Mouse (Mus musculus) embryonic facial prominence, embryonic 11.5 days (tissue): ENCODE measurements around the gene Fgfbp1. TPM values are rescaled to one million over a fixed set of nuclear protein-coding genes. Genes with fewer than 3 reads are reported as not detected.

Experiments used
- ATAC-seq: fragments of 200-750 bp; cut with Nextera tagmentation; replicated peaks from 2 replicates; pipeline ENCODE4 v1.8.0; 2017; ENCODE audit warnings: low read depth; ENCODE audit not compliant: insufficient number of reproducible peaks, low FRiP score, low TSS enrichment
- DNase-seq: peaks from one replicate; pipeline ENCODE4 v3.0.0-alpha.2; 2015; ENCODE audit warnings: low spot score
- H3K27ac ChIP-seq: fragments of 300-500 bp; sonication (generic); replicated peaks from 2 replicates; pipeline ENCODE4 v1.5.1; 2014; ENCODE audit warnings: mild to moderate bottlenecking, low read depth, low read length, control low read depth
- H3K27me3 ChIP-seq: fragments of 300-500 bp; sonication (generic); 2 replicates; pipeline ENCODE4 v1.6.1; 2014; ENCODE audit warnings: mild to moderate bottlenecking, low read length, moderate library complexity, mixed read lengths; ENCODE audit not compliant: control insufficient read depth, insufficient read depth
- H3K36me3 ChIP-seq: fragments of 300-500 bp; sonication (generic); replicated peaks from 2 replicates; pipeline ENCODE4 v1.6.1; 2014; ENCODE audit warnings: low read depth, mild to moderate bottlenecking, low read length, moderate library complexity, mixed read lengths; ENCODE audit not compliant: control insufficient read depth, insufficient read depth
- H3K4me1 ChIP-seq: fragments of 300-500 bp; sonication (generic); 2 replicates; pipeline ENCODE4 v1.6.1; 2014; ENCODE audit warnings: low read length, mixed read lengths; ENCODE audit not compliant: control insufficient read depth, insufficient read depth
- H3K4me2 ChIP-seq: fragments of 300-500 bp; sonication (generic); 2 replicates; pipeline ENCODE4 v1.6.1; 2014; ENCODE audit warnings: low read depth, mild to moderate bottlenecking, control low read depth, low read length, moderate library complexity
- H3K4me3 ChIP-seq: fragments of 300-500 bp; sonication (generic); 2 replicates; pipeline ENCODE4 v1.5.1; 2014; ENCODE audit warnings: low read depth, low read length, control low read depth
- H3K9ac ChIP-seq: fragments of 300-500 bp; sonication (generic); replicated peaks from 2 replicates; pipeline ENCODE4 v1.6.1; 2014; ENCODE audit warnings: mild to moderate bottlenecking, control low read depth, low read length
- H3K9me3 ChIP-seq: fragments of 300-500 bp; sonication (generic); replicated peaks from 2 replicates; pipeline ENCODE4 v1.6.1; 2016; ENCODE audit warnings: mild to moderate bottlenecking, low read length, inconsistent platforms, mixed read lengths; ENCODE audit not compliant: control insufficient read depth
- WGBS: fragments of 180-500 bp; shearing (Covaris S2); extraction: QIAGEN DNeasy Blood & Tissue Kit; methylation state at CpG from one replicate; pipeline ENCODE4 v1.1.7; 2014; 5-methylcytosine and 5-hydroxymethylcytosine counted together
- polyA plus RNA-seq: library from polyadenylated mRNA; unstranded; fragments of >200 nt; fragmentation: Nextera tagmentation; extraction: Ambion mirVana; gene quantifications from 2 replicates; pipeline ENCODE4 v1.2.1, GENCODE M21; 2014

The Fgfbp1 gene
- polyA plus RNA-seq, 1 experiment from 2014 or later, result 0.67 TPM

DNA sequence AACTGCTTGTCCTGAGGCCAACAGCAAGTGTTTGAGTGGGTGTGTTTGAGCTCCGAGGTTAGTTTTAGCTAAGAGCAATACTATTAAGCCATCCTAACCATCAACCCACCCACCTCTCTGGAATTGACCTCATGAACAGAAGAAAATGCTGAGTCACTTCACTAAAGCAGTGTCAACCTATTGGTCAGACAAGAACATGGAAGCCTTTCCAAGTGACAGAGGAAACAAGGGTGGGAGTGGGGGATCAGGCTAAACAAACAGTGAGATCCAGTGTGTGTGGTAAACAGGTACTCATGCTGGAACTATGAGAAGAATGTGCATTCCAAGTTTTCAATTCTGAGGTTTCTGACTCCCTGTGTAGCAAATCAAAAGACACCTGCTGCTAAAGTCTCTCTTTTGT lies 1.3 kb upstream of the Fgfbp1 start:
- 70% methylated on average over 1 of the region's 1 CpGs for WGBS
- Histone ChIP-seq H3K4me1 (no peaks in the 10 kb centered on the region), H3K36me3 (no peaks in the 10 kb centered on the region), H3K9ac (no peak overlapping the region), H3K27me3 (no peaks in the 10 kb centered on the region), H3K9me3 (no peaks in the 10 kb centered on the region), H3K4me3 (no peak overlapping the region), H3K27ac (no peak overlapping the region), H3K4me2 (no peak overlapping the region)
- ATAC-seq (no peak), DNase-seq (no peak)

DNA sequence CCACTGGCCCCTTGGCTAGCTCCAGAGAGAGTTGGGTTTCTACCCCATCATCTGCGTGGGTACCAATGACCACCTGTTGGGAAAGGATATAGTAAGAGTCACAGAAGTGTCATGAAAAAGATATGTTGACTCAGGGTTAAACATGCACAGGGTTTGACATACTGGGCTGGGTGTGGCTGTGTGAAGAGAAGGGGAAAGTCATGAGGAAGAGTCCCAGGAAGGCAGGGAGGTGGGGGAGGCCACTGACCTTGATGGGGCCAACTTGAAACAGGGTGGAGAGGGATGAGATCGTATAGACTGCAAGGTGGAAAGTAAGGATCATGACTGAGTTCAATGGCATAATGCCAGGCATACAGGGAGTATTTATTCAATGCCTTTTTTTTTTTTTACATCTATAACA lies 1.2 kb downstream of the Fgfbp1 start:
- WGBS, result 83% methylated on average over 2 of the region's 2 CpGs
- H3K9me3 ChIP-seq, result no peaks in the 10 kb centered on the region

DNA sequence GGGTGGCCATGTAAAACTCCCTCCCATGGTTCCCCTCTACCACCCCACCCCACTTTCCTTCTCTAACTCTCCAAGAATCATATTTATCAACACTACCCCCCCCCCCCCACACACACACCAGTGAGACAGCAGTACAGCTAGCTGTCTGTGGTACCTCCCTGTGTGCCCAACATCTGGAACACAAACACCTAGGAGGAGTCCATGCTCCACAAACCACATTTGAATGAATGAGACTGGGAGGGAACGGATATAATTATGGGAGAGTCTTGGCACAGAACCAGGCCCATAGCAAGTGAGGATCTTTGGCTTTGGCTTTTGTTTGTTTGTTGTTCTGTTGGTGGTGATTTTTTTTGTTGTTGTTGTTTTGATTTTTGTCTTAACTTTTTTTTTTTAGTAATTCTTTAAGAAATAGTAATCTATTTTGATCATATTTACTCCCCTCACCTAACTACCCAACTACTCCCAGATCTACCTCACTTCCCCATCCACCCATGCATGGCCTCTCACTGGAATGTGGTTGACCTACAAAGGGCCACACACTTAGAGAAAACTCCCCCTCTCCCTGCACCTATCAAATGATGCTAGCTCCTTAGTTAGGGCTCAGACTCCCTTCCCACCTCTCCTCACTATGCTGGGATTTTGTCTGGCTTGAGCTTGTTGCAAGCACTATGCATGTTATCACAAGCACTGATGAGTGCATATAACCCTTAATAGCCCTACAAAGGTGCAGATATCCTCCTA lies 4.6 kb downstream of the Fgfbp1 start:
- 92% methylated on average over 1 of the region's 1 CpGs for WGBS
- Histone ChIP-seq H3K9me3 (no peaks in the 10 kb centered on the region), H3K27me3 (no peaks in the 10 kb centered on the region), H3K9ac (no peak overlapping the region), H3K4me3 (no peak overlapping the region), H3K27ac (no peak overlapping the region), H3K36me3 (no peaks in the 10 kb centered on the region), H3K4me2 (no peak overlapping the region), H3K4me1 (no peaks in the 10 kb centered on the region)
- no peak for DNase-seq
- no peak for ATAC-seq

More for the DNA sequence above, 1.2 kb downstream of the Fgfbp1 start:
- DNase-seq (no peak), ATAC-seq (no peak)
- Histone ChIP-seq H3K4me1 (no peaks in the 10 kb centered on the region), H3K9ac (no peak overlapping the region), H3K36me3 (no peaks in the 10 kb centered on the region), H3K27me3 (no peaks in the 10 kb centered on the region), H3K27ac (no peak overlapping the region), H3K4me3 (no peak overlapping the region), H3K4me2 (no peak overlapping the region)

DNA sequence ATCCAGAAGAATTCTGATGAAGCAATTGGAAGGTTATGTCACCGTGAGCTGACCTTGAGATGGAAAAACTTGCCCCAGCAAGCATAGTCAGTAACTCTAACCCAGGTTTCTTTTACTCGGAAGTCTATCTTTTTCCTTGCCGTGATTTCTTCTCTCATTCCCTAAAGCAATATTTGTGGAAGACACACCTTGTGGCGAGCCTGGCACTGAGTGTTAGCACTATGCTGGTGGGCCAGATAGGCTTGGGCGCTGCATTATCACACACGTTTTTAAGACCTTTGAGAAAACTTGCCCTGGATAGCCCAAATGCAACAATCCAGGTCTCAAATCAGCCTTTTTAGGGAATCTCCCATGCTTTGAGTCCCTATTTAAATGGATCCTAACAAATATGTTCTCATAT lies 7.4 kb downstream of the Fgfbp1 start:
- Histone ChIP-seq H3K36me3 (no peaks in the 10 kb centered on the region), H3K4me2 (no peak overlapping the region), H3K4me3 (no peak overlapping the region), H3K4me1 (no peaks in the 10 kb centered on the region), H3K9me3 (no peaks in the 10 kb centered on the region), H3K27me3 (no peaks in the 10 kb centered on the region), H3K9ac (no peak overlapping the region), H3K27ac (no peak overlapping the region)
- DNase-seq (no peak), ATAC-seq (no peak)
- WGBS, result 87% methylated on average over 6 of the region's 6 CpGs

DNA sequence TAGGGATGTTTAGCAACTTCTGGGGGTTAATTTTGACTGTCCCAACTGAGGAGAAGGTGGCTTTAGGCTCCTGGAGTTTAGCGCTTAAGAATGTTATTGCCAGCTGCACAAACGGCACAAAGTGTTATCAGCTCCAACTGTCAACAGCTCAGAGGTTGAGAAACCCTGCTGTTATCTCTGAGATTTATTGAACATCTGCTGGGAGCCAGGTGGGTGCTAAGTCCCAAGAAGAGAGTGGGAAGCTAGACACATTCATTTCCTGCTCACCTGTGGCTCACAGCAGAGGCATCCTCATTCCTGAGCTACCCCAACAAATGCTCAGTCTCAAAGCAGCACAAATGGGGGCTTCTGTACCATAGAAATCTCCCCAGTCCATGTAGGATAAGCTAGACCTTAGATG lies 10.4 kb downstream of the Fgfbp1 start:
- Histone ChIP-seq H3K4me1 (no peaks in the 10 kb centered on the region), H3K4me3 (no peak overlapping the region), H3K27ac (no peak overlapping the region), H3K9ac (no peak overlapping the region), H3K4me2 (no peak overlapping the region), H3K27me3 (no peaks in the 10 kb centered on the region), H3K36me3 (no peaks in the 10 kb centered on the region), H3K9me3 (no peaks in the 10 kb centered on the region)
- WGBS, result 83% methylated on average over 2 of the region's 2 CpGs
- ATAC-seq, result no peak
- no peak for DNase-seq

DNA sequence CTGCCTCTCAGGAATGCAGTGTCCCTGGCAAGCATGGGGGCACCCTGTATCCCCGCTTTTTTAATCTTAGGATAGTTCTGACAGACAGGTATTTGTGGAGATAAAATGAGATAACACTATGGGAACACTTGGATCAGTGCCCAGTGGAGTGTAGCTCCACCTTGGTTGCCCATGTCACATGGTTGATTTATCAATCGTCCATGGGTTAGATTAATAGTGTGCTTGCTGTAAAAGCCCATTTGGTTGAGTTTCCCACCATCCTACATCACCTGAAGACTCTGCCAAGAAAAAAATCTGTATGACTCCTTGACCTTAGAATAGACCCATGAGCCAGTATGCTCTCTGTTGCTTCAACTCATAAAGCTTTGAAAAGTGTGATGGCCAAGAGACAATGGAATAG lies 11.0 kb downstream of the Fgfbp1 start:
- ATAC-seq (no peak), DNase-seq (no peak)
- H3K9ac ChIP-seq, result no peak overlapping the region
- H3K4me3 ChIP-seq, result no peak overlapping the region
- H3K27me3 ChIP-seq, result no peaks in the 10 kb centered on the region
- no peaks in the 10 kb centered on the region for H3K9me3 ChIP-seq
- no peaks in the 10 kb centered on the region for H3K36me3 ChIP-seq
- H3K4me1 ChIP-seq, result no peaks in the 10 kb centered on the region
- no peak overlapping the region for H3K4me2 ChIP-seq
- H3K27ac ChIP-seq, result no peak overlapping the region
- 74% methylated on average over 2 of the region's 2 CpGs for WGBS

DNA sequence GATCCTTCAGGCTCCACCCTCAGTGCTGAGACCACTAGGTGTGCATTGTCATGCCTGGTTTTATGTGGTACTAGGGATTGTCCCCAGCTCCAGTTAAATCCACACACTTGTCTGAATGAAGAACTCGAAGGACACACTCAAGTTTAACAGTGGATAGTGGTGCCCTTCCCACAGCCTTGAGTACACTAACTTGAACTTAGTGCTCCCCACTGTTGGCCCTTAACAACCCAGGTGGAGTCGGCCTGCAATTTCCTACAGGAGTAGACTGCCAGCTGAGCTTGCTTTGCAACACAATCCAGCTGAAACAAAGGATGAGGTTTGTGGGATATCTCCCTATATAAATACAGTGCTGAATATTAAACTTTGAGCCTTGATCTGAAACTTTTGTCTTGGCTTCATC lies 12.9 kb downstream of the Fgfbp1 start:
- H3K4me2 ChIP-seq, result no peak overlapping the region
- H3K9me3 ChIP-seq, result no peaks in the 10 kb centered on the region
- DNase-seq, result no peak
- H3K4me1 ChIP-seq, result no peaks in the 10 kb centered on the region
- no peak for ATAC-seq
- H3K9ac ChIP-seq, result no peak overlapping the region
- H3K27me3 ChIP-seq, result no peaks in the 10 kb centered on the region
- H3K27ac ChIP-seq, result no peak overlapping the region
- WGBS, result 74% methylated on average over 2 of the region's 2 CpGs
- H3K4me3 ChIP-seq, result no peak overlapping the region
- H3K36me3 ChIP-seq, result no peaks in the 10 kb centered on the region

DNA sequence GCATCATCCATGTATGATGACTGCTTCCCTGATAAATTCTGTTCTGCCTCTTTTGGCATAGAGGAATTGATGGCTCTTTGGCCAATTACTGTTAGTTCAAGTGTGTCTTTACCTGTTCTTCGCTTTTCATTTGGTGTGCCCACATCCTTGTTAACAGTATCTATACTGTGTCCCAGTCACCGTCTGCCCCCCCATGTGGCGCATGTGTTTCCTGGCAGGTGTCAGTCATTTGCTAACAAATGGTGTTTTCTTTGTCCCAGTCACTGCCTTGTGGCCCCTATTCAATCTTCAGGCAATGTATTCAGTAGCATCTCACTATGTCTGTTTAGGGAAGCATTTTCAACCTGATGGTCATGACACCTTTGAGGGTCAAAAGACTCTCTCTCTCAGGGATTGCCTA lies 20.5 kb downstream of the Fgfbp1 start:
- Histone ChIP-seq H3K4me3 (no peak overlapping the region), H3K27me3 (no peaks in the 10 kb centered on the region), H3K9ac (no peak overlapping the region), H3K9me3 (no peaks in the 10 kb centered on the region), H3K4me1 (no peaks in the 10 kb centered on the region), H3K36me3 (no peaks in the 10 kb centered on the region), H3K4me2 (no peak overlapping the region), H3K27ac (no peak overlapping the region)
- DNase-seq (no peak), ATAC-seq (no peak)
- 82% methylated on average over 3 of the region's 3 CpGs for WGBS
